Mouse (Mus musculus) testis, adult 2 months (tissue): ENCODE results near the gene Evpl.

ENCODE experiments used
- CTCF ChIP-seq: fragments of 200-500 bp; IDR thresholded peaks from 2 replicates; pipeline ENCODE4 v1.5.1; 2012; ENCODE audit warnings: low read depth, mild to moderate bottlenecking, inconsistent platforms, low read length, moderate library complexity; ENCODE audit not compliant: control insufficient read depth, insufficient read depth, insufficient replicate concordance
- POLR2A ChIP-seq: fragments of 200-500 bp; IDR thresholded peaks from 2 replicates; pipeline ENCODE4 v1.6.1; 2012; ENCODE audit warnings: low read depth, mild to moderate bottlenecking, inconsistent platforms, low read length, moderate library complexity; ENCODE audit not compliant: control insufficient read depth

DNA sequence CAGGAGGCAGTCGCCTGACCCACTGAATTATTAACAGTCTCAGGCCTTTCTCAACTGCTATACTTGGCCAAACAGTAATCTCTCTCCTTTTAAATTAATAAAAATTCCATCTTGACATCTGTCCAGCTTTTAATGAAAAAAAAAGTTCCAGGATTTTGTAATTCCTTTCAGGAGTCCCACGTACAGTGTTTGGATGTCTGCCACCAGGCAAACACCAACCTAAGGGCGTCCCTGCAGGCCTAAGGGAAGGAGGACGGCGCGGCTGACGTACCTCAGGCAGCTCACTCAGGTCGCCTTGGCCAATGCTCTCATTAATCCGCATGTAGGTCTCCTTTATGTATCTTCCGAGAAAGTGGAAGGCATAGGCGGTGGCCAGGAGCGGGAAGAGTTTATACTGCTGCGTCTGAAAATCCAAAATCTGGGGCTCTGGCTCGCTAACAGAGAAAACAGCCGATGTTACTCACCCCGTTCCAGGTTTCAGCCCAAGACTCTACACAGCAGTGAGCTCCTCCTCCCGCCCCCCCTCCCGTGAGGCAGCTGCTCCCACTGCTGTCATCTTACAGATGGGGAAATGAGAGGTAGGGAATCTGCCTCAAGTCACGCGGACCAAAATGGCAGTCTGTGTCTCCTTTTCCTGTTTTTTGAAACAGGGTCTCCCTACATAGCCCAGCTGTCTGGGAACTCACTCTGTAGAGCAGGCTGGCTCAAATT, 59.3 kb downstream of the Evpl start:
- TF ChIP-seq CTCF (no peak), POLR2A (no peak)
